Mouse (Mus musculus): Measurements from ENCODE around the gene Wdr37.
A peak's percentile ranks its signal among the peaks of the same experiment; 100 is the strongest.

The Wdr37 gene

GRCm38 (mm10) chr13:8840941-8841340 lies 30.8 kb downstream of the Wdr37 start:
- no peak for DNase-seq (ENCODE audit: low spot score in 2 of 2)

- DNase-seq (ENCODE audit: low spot score in 2 of 2) = no peak
These were observed 31.8 kb downstream of the Wdr37 start for GRCm38 (mm10) chr13:8839937-8840336.

GRCm38 (mm10) chr13:8839111-8839510 lies 32.6 kb downstream of the Wdr37 start:
- DNase-seq (ENCODE audit: low spot score in 2 of 2) = no peak

GRCm38 (mm10) chr13:8838394-8838793 lies 33.3 kb downstream of the Wdr37 start:
- DNase-seq (ENCODE audit: low spot score in 2 of 2) = no peak

- DNase-seq (ENCODE audit: low spot score in 2 of 2) = no peak
These were observed 37.1 kb downstream of the Wdr37 start for GRCm38 (mm10) chr13:8834573-8834972.

GRCm38 (mm10) chr13:8831546-8832251 lies 40.0 kb downstream of the Wdr37 start:
- peak in 1 of 2 experiments; percentile 6 for DNase-seq (ENCODE audit: low spot score in 2 of 2)

GRCm38 (mm10) chr13:8830696-8831095 lies 41.0 kb downstream of the Wdr37 start:
- no peak for DNase-seq (ENCODE audit: low spot score in 2 of 2)

GRCm38 (mm10) chr13:8829784-8830183 lies 41.9 kb downstream of the Wdr37 start:
- peak in 1 of 2 experiments; percentile 17 for DNase-seq (ENCODE audit: low spot score in 2 of 2)

- DNase-seq (ENCODE audit: low spot score in 2 of 2) = peak; percentile 9 to 14
These were observed 42.8 kb downstream of the Wdr37 start for GRCm38 (mm10) chr13:8828946-8829345.

GRCm38 (mm10) chr13:8823546-8823945 lies 48.2 kb downstream of the Wdr37 start:
- peak in 1 of 2 experiments; percentile 16 for DNase-seq (ENCODE audit: low spot score in 2 of 2)

GRCm38 (mm10) chr13:8823120-8823519 lies 48.6 kb downstream of the Wdr37 start:
- DNase-seq (ENCODE audit: low spot score in 2 of 2) = peak in 1 of 2 experiments; percentile 27

- DNase-seq (ENCODE audit: low spot score in 2 of 2) = peak in 1 of 2 experiments; percentile 16
These were observed 49.5 kb downstream of the Wdr37 start for GRCm38 (mm10) chr13:8822201-8822600.

GRCm38 (mm10) chr13:8805931-8806330 lies 65.8 kb downstream of the Wdr37 start:
- no peak for DNase-seq (ENCODE audit: low spot score in 2 of 2)

GRCm38 (mm10) chr13:8800576-8800975 lies 71.1 kb downstream of the Wdr37 start:
- DNase-seq (ENCODE audit: low spot score in 2 of 2) = peak in 1 of 2 experiments; percentile 31

GRCm38 (mm10) chr13:8793217-8793616 lies 78.5 kb downstream of the Wdr37 start:
- no peak for DNase-seq (ENCODE audit: low spot score in 2 of 2)

GRCm38 (mm10) chr13:8785185-8785584 lies 86.5 kb downstream of the Wdr37 start:
- DNase-seq (ENCODE audit: low spot score in 2 of 2) = peak; percentile 70 to 77

- no peak for DNase-seq (ENCODE audit: low spot score in 2 of 2)
These were observed 87.2 kb downstream of the Wdr37 start for GRCm38 (mm10) chr13:8784308-8785061.

- DNase-seq (ENCODE audit: low spot score in 2 of 2) = no peak
These were observed 87.9 kb downstream of the Wdr37 start for GRCm38 (mm10) chr13:8783686-8784307.

- no peak for DNase-seq (ENCODE audit: low spot score in 2 of 2)
These were observed 89.1 kb downstream of the Wdr37 start for GRCm38 (mm10) chr13:8782636-8783035.

GRCm38 (mm10) chr13:8780441-8780840 lies 91.3 kb downstream of the Wdr37 start:
- peak in 1 of 2 experiments; percentile 59 for DNase-seq (ENCODE audit: low spot score in 2 of 2)

GRCm38 (mm10) chr13:8770616-8771015 lies 101.1 kb downstream of the Wdr37 start:
- no peak for DNase-seq (ENCODE audit: low spot score in 2 of 2)

GRCm38 (mm10) chr13:8769654-8770227 lies 102.0 kb downstream of the Wdr37 start:
- DNase-seq (ENCODE audit: low spot score in 2 of 2) = no peak

Measured in right cerebral cortex, postnatal 10 days (tissue).